Mouse (Mus musculus): ENCODE measurements around the gene Pde3b.

DNA sequence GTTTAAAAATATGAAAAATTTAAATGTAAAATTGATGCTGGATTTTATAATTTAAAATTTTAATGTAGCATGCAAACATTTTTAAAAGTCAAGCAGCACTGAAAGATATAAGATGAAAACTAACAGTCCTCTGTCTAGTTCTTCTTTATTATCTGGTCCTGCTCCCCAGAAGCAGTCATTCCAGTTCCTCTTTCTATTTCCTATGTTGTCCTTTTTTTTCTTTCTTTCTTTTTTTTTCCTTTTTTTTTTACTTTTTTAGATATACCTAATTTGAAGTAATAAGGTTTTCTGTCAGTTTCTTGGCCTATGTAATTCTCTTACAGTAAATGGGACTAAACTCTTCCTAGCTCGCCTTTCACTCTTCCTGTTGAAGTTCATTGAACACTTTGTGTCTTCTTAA lies 25.4 kb downstream of the Pde3b start:
- TF ChIP-seq CTCF (IDR thresholded peaks at IDR 0.05; ENCODE audit: low read depth) = no peak
- no peak for TF ChIP-seq EP300 (optimal IDR thresholded peaks at IDR 0.05)
